Mouse (Mus musculus) liver, embryonic 14.5 days (tissue): ENCODE results near the gene Chrnb4.

Experiments
- CTCF ChIP-seq: IDR thresholded peaks from 2 replicates; pipeline ENCODE4 v1.5.1; 2016; ENCODE audit warnings: antibody characterized with exemption, low read depth, control low read depth
- EP300 ChIP-seq: IDR thresholded peaks from 2 replicates; pipeline ENCODE4 v1.6.1; 2016; ENCODE audit warnings: antibody characterized with exemption, low read depth

DNA sequence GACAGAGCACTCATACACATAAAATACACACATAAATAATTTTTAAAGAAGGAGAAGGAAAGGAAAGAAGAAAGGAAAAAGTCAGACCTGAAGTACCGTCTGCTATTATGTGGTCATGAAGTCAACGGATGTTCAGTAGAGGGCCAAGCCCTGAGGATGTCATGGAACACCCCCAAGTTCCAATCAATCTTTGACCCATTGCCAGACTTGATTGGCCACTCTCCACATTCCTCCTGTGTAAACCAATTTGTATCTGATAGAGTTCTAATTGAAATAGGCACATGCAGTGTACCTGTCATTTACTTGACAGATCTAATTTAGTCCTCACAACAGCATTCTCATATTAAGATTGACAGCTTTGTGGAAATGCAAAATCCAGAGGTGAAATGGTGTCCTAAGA is 40.6 kb upstream of the Chrnb4 start:
- TF ChIP-seq CTCF: no peak
- TF ChIP-seq EP300: no peak
